Mouse (Mus musculus) splenic B cell, adult 2 months (primary cell): Measurements from ENCODE around the gene Spsb1.

Source experiments
- DNase-seq: peaks from one replicate; pipeline ENCODE4 v3.0.0-alpha.2; 2011; ENCODE audit warnings: low read depth, low spot score
- H3K27me3 ChIP-seq: 2 replicates; pipeline ENCODE4 v1.6.1; 2012; ENCODE audit warnings: mild to moderate bottlenecking, low read length, moderate library complexity, mixed read lengths; ENCODE audit not compliant: control insufficient read depth, poor library complexity, insufficient read depth, severe bottlenecking
- H3K36me3 ChIP-seq: 2 replicates; pipeline ENCODE4 v1.6.1; 2012; ENCODE audit warnings: mild to moderate bottlenecking, low read length, moderate library complexity, mixed read lengths; ENCODE audit not compliant: control insufficient read depth, poor library complexity, insufficient read depth, severe bottlenecking

The Spsb1 gene

GRCm38 (mm10) chr4:149846861-149847631 lies 107.8 kb downstream of the Spsb1 start:
- no peaks in the 10 kb centered on the region for H3K36me3 ChIP-seq
- H3K27me3 ChIP-seq: no peaks in the 10 kb centered on the region
- DNase-seq: no peak
